In the genomic region with DNA sequence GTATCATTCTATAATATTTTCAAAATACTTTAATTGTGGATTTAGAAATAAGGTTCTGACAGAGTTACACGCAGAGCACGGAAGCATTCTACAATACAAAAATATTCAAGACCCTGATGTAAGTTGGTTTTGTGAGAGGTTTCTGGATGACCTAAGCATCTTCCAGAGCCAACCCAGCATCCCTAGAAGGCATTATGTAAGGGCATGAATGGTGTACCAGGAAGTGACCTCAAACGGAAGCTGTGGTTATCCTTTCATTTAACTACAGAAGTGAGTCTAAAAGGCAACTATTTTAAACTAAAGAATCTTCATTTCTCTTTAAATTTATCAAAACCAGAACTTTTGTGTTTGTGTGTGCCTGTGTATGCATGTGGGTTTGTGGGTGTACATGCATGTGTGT, we compare ENCODE assay signal across 27 mouse cellular contexts.
"Had no signal": no experiment of that assay in that cellular context is flagged by ENCODE, and none has a peak within 500 bp of the region (broad histone marks: within the 10 kb centered on the region; RNA-seq: fewer than 3 reads in every experiment).

No protein-coding gene starts in this region.

- H3K27ac ChIP-seq: heart, adult 2 months; heart, embryonic 13.5 days; heart, embryonic 15.5 days; hindbrain, embryonic 10.5 days; hindbrain, embryonic 12.5 days; hindbrain, embryonic 14.5 days; intestine, embryonic 15.5 days; limb, embryonic 10.5 days; limb, embryonic 12.5 days; liver, embryonic 13.5 days had no signal

- H3K9me3 ChIP-seq: heart, embryonic 13.5 days; heart, embryonic 15.5 days; hindbrain, embryonic 10.5 days; hindbrain, embryonic 12.5 days; intestine, embryonic 15.5 days; limb, embryonic 10.5 days; limb, embryonic 12.5 days; liver, embryonic 13.5 days had no signal

- H3K27me3 ChIP-seq: heart, embryonic 13.5 days; heart, embryonic 15.5 days; hindbrain, embryonic 12.5 days; intestine, embryonic 15.5 days; limb, embryonic 12.5 days; liver, embryonic 13.5 days had no signal

- ATAC-seq: hindbrain, embryonic 16.5 days; inflammation-experienced regulatory T-cells, adult 6 months; intestine, embryonic 15.5 days; intestine, postnatal 0 days had no signal

- H3K4me1 ChIP-seq: heart, embryonic 13.5 days; heart, embryonic 15.5 days; hindbrain, embryonic 10.5 days; hindbrain, embryonic 12.5 days; intestine, embryonic 15.5 days; limb, embryonic 10.5 days; limb, embryonic 12.5 days; liver, embryonic 13.5 days had no signal

- H3K4me3 ChIP-seq: heart, adult 2 months; heart, embryonic 13.5 days; heart, embryonic 15.5 days; hindbrain, embryonic 10.5 days; hindbrain, embryonic 12.5 days; intestine, embryonic 15.5 days; limb, embryonic 10.5 days; limb, embryonic 12.5 days; liver, embryonic 13.5 days had no signal

- H3K36me3 ChIP-seq: heart, embryonic 13.5 days; heart, embryonic 15.5 days; hindbrain, embryonic 10.5 days; hindbrain, embryonic 12.5 days; intestine, embryonic 15.5 days; limb, embryonic 10.5 days; limb, embryonic 12.5 days; liver, embryonic 13.5 days had no signal

- H3K4me2 ChIP-seq: heart, embryonic 11.5 days; heart, embryonic 13.5 days; heart, embryonic 15.5 days; hindbrain, embryonic 12.5 days; hindbrain, embryonic 14.5 days; intestine, embryonic 15.5 days; limb, embryonic 12.5 days; liver, embryonic 11.5 days; liver, embryonic 13.5 days had no signal

- DNase-seq: gastrocnemius, postnatal 10 days; gastrocnemius, postnatal 25 days; heart, adult 11 months; heart, adult 2 months; heart, postnatal 14 days; heart, postnatal 36 days; kidney, adult 18-20 months; kidney, adult 8-10 months; kidney, postnatal 10 days; kidney, postnatal 25 days; layer of hippocampus, adult 9-11 months; layer of hippocampus, postnatal 36 days; liver; liver, embryonic 13.5 days had no signal

- H3K9ac ChIP-seq: heart, embryonic 13.5 days; heart, embryonic 15.5 days; hindbrain, embryonic 12.5 days; hindbrain, embryonic 14.5 days; intestine, embryonic 15.5 days; limb, embryonic 12.5 days; liver, embryonic 13.5 days had no signal
